Mouse (Mus musculus) kidney, embryonic 16.5 days (tissue): ENCODE data around the gene Glod4. TPM values are rescaled to one million over a fixed set of nuclear protein-coding genes. Genes with fewer than 3 reads are reported as not detected.

ENCODE experiments used
- ATAC-seq: fragments of 200-750 bp; cut with Nextera tagmentation; 2 replicates; pipeline ENCODE4 v1.8.0; 2017; ENCODE audit warnings: moderate TSS enrichment; ENCODE audit not compliant: low FRiP score, low TSS enrichment
- H3K27ac ChIP-seq: fragments of 300-500 bp; sonication (generic); 2 replicates; pipeline ENCODE4 v1.5.1; 2014; ENCODE audit warnings: low read length
- H3K27me3 ChIP-seq: fragments of 300-500 bp; sonication (generic); 2 replicates; pipeline ENCODE4 v1.6.1; 2014; ENCODE audit warnings: low read length, control low read depth, mixed read lengths; ENCODE audit not compliant: insufficient read depth
- H3K36me3 ChIP-seq: fragments of 300-500 bp; sonication (generic); 2 replicates; pipeline ENCODE4 v1.6.1; 2014; ENCODE audit warnings: low read length, control low read depth, mixed read lengths; ENCODE audit not compliant: insufficient read depth
- H3K4me1 ChIP-seq: fragments of 300-500 bp; sonication (generic); 2 replicates; pipeline ENCODE4 v1.6.1; 2014; ENCODE audit warnings: low read length, control low read depth, mixed read lengths; ENCODE audit not compliant: insufficient read depth
- H3K4me2 ChIP-seq: fragments of 300-500 bp; sonication (generic); replicated peaks from 2 replicates; pipeline ENCODE4 v1.6.1; 2014; ENCODE audit warnings: low read depth, low read length
- H3K4me3 ChIP-seq: fragments of 300-500 bp; sonication (generic); 2 replicates; pipeline ENCODE4 v1.5.1; 2014; ENCODE audit warnings: mild to moderate bottlenecking, low read length
- H3K9ac ChIP-seq: fragments of 300-500 bp; sonication (generic); replicated peaks from 2 replicates; pipeline ENCODE4 v1.6.1; 2014; ENCODE audit warnings: low read length
- H3K9me3 ChIP-seq: fragments of 300-500 bp; sonication (generic); 2 replicates; pipeline ENCODE4 v1.6.1; 2016; ENCODE audit warnings: low read length, control low read depth
- WGBS: fragments of 180-500 bp; shearing (Covaris S2); extraction: QIAGEN DNeasy Blood & Tissue Kit; methylation state at CpG from one replicate; pipeline ENCODE4 v1.1.7; 2014; 5-methylcytosine and 5-hydroxymethylcytosine counted together
- polyA plus RNA-seq: library from polyadenylated mRNA; unstranded; fragments of >200 nt; fragmentation: Nextera tagmentation; extraction: Ambion mirVana; gene quantifications from 2 replicates; pipeline ENCODE4 v1.2.1, GENCODE M21; 2015

Gene Glod4
- polyA plus RNA-seq, 1 experiment from 2014 or later, result 142 TPM

GRCm38 (mm10) chr11:76081048-76081640 is 162.4 kb downstream of the Glod4 start:
- ATAC-seq, result 0 out of 2 replicates have a peak, but pooled peaks have one; percentile 49
- H3K27ac ChIP-seq, result peak overlapping the region; percentile 54; the same call in 1 of the 2 replicates
- no peak overlapping the region for H3K4me3 ChIP-seq
- H3K27me3 ChIP-seq, result no peaks in the 10 kb centered on the region
- WGBS, result 83% methylated on average over 6 of the region's 6 CpGs
- H3K9me3 ChIP-seq, result no peaks in the 10 kb centered on the region
- H3K4me1 ChIP-seq, result no peaks in the 10 kb centered on the region
- no peak overlapping the region for H3K4me2 ChIP-seq
- no peak overlapping the region for H3K9ac ChIP-seq
- H3K36me3 ChIP-seq, result peaks cover 7% of the 10 kb centered on the region; the same call in 1 of the 2 replicates

- Histone ChIP-seq H3K4me1 (no peaks in the 10 kb centered on the region), H3K9ac (no peak overlapping the region), H3K4me3 (no peak overlapping the region), H3K4me2 (no peak overlapping the region), H3K27me3 (no peaks in the 10 kb centered on the region), H3K27ac (no peak overlapping the region), H3K9me3 (no peaks in the 10 kb centered on the region), H3K36me3 (peaks cover 7% of the 10 kb centered on the region; the same call in 1 of the 2 replicates)
- ATAC-seq, result no peak
- 50% methylated on average over 2 of the region's 2 CpGs for WGBS
These were observed 163.2 kb downstream of the Glod4 start for GRCm38 (mm10) chr11:76080293-76080692.

DNA sequence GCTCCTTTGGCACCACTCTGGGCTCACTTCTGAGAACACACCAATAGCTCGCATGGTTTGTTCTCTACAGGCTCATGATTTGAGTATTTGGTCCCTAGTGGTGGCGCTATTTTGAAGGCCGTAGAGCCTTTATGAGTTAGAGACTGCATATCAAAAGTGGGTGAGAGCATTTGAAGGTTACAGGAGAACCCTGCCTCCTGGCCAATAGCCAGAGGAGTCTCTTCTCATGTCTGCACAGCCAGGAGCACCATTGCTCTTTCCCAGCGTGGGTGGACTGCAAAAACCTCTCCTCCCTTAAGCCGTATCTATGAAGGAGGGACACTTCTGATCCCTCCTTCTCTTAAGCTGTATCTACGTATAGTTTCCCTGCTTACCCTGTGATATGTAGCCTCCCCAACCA is 166.2 kb downstream of the Glod4 start:
- H3K36me3 ChIP-seq, result peaks cover 7% of the 10 kb centered on the region; the same call in 1 of the 2 replicates
- ATAC-seq, result no peak
- H3K4me3 ChIP-seq, result no peak overlapping the region
- H3K9me3 ChIP-seq, result no peaks in the 10 kb centered on the region
- no peaks in the 10 kb centered on the region for H3K4me1 ChIP-seq
- no peak overlapping the region for H3K27ac ChIP-seq
- WGBS, result 85% methylated on average over 6 of the region's 6 CpGs
- no peak overlapping the region for H3K9ac ChIP-seq
- H3K27me3 ChIP-seq, result no peaks in the 10 kb centered on the region
- H3K4me2 ChIP-seq, result no peak overlapping the region

DNA sequence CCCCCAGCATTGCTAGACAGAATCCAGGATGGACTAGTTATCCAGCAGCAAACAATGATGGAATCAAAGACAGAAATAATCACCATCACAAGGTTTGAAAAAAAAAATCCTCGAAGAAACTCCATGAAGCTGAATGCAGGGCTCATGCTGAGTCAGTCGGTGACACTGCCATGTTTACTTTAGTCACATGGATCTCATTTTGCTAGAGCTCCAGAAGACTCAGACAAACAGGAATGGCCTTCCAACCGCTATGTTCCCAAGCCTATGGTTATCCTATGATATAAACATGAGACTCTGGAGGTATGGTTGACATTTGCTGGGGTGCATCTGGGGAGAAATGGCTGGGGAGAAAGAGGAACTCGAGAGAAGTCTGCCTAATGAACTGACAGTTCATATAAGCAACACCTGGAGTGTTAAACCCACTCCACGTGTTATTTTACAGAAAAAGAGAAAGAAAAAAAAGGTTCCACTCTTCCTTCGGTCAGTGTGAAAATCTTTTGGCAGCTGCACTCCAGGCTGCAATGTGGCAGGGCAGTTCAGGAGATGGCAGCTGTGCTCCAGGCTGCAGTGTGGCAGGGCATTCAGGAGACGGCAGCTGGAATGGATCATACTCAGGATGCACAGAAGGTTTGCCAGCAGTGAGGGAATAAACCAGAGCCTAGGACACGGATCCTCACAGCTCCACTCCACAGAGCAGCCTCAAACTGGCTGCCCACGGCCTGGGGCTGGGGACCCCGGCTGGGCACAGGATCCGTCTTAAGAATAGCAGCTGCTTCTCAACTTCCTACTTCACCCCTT is 169.0 kb downstream of the Glod4 start:
- no peaks in the 10 kb centered on the region for H3K9me3 ChIP-seq
- H3K4me3 ChIP-seq, result no peak overlapping the region
- WGBS, result 53% methylated on average over 11 of the region's 11 CpGs
- H3K36me3 ChIP-seq, result peaks cover 2% of the 10 kb centered on the region; the same call in 1 of the 2 replicates
- ATAC-seq, result no peak
- H3K27me3 ChIP-seq, result no peaks in the 10 kb centered on the region
- no peak overlapping the region for H3K4me2 ChIP-seq
- no peak overlapping the region for H3K9ac ChIP-seq
- H3K27ac ChIP-seq, result no peak overlapping the region
- 0 out of 2 replicates have a peak, but pooled peaks cover 4% of the 10 kb centered on the region for H3K4me1 ChIP-seq

Other genes with a start within 250 kb of the Glod4 start
- gene 1700016K19Rik, start 243.8 kb downstream of the Glod4 start, polyA plus RNA-seq, result 0.39 and 0.70 TPM in 2 replicates
- 29.6 and 31.9 TPM in 2 replicates for gene Rflnb, start 215.9 kb downstream of the Glod4 start, polyA plus RNA-seq
- gene Vps53, start 64.1 kb downstream of the Glod4 start, polyA plus RNA-seq, result 46.2 and 46.9 TPM in 2 replicates
- 27.0 and 28.6 TPM in 2 replicates for gene Fam57a, start 64.1 kb downstream of the Glod4 start, polyA plus RNA-seq
- 1.2 and 1.7 TPM in 2 replicates for gene Dbil5, start 26.1 kb downstream of the Glod4 start, polyA plus RNA-seq
- 33.1 and 36.7 TPM in 2 replicates for gene Gemin4, start 26.1 kb downstream of the Glod4 start, polyA plus RNA-seq
- 28.7 and 29.1 TPM in 2 replicates for gene Mrm3, start within 50 bp of the Glod4 start, polyA plus RNA-seq
- gene Nxn, start 155.4 kb upstream of the Glod4 start, polyA plus RNA-seq, result 26.9 and 29.5 TPM in 2 replicates
- 106 and 112 TPM in 2 replicates for gene Timm22, start 163.2 kb upstream of the Glod4 start, polyA plus RNA-seq